Mouse (Mus musculus) granulocyte monocyte progenitor cell, adult 5-6 weeks (primary cell): ENCODE data around the gene Il1rn. TPM values are rescaled to one million over a fixed set of nuclear protein-coding genes. Genes with fewer than 3 reads are reported as not detected.

Experiments
- ATAC-seq: replicated peaks from 2 replicates; pipeline ENCODE4 v1.8.0; 2016; ENCODE audit warnings: mild to moderate bottlenecking, moderate TSS enrichment, inconsistent platforms; ENCODE audit not compliant: poor library complexity, severe bottlenecking
- total RNA-seq, 2 experiments: library from RNA; stranded (forward) in 1 of 2; stranded (reverse) in 1 of 2; fragments of 200-712, 200-1000 nt in 1 of 2; fragments of >200 nt in 1 of 2; fragmentation: Nextera tagmentation in 1 of 2; gene quantifications; 2 replicates each; pipeline ENCODE4 v1.2.3; 2014 to 2017

The Il1rn gene
- 4.2 TPM in 1 of 2 replicates, not detected in the other for total RNA-seq (2014; fragmentation: Nextera tagmentation)
- total RNA-seq (2017), result 0.43 and 1.0 TPM in 2 replicates

DNA sequence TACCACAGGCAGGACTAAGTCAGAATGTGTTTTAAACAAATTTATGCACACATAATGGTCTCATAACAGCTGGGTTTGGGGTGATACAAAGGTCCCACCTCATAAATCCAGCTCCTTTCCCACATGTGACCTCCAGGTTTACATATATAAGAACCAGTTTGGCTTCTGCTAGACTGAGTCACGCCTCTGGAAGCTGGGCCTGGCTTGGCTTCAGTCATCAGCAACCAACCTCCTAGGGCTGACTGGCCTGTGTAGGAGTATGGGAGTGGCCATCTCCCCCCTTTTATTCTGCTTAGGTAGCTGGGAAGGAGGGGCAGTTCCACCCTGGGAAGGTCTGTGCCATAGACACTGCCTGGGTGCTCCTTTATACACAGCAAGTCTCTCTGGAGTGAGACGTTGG lies at the start of gene Il1rn:
TSS of gene Il1rn (plus strand) at position 309 of the 400 bp plus-strand sequence.
- ATAC-seq, result no peak

DNA sequence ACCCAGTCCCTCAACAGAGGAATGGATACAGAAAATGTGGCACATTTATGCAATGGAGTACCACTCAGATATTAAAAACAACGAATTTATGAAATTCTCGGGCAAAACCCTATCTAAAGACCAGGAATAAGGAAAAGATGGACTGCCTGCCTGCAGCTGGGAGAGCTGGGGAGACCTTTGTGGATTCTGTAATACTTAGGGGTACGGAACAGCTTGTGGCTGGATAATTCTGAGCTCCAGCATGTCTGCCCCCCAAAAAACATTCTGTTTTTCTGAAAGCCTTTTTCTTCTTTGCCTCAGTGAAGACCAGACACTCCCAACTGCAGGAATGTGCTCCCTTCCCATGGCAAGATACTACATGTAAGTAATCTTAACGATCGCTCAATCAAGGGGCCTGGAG lies 45.8 kb upstream of the Il1rn start, which contains the start of gene Il1f10:
TSS of gene Il1f10 (plus strand) at position 301 of the 400 bp plus-strand sequence.
- no peak for ATAC-seq

DNA sequence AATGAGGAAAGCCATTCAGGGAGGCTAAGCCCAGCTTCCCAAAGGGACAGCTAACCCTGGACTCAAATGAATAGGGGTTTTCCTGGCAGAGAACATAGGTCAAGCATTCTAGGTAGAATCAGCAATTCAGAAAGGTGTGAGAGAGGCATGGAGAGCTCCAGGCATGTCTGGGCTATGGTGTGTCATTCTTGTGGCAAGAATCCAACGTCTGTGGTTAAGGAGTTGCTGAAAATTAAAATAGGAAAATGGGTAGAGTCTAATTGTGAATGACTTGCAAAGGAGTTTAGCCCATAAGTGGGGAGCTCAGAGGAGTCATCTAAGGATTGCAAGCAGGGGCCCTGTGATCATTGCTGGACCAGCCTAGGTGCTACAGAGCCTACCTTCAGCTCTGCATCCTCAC lies 42.0 kb upstream of the Il1rn start:
- ATAC-seq, result no peak

DNA sequence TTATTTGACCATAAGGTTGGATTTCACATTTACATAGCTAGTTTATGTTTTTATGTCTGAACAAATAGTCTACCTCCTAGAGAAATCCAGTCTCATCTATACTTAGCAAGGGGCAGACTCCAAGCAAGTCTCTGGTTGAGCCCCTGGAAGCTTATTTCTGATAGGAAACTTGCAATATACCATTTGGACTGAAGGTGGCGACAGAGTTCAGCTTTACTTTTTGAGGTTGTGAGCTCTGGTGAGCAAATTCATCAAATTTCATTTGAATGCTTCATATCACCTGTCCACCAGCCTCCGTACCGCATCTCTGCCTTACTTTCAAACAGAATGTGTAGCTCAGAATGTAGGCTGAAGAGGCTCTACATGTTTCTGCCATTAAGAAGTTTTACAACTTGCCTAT lies 39.8 kb upstream of the Il1rn start:
- peak; percentile 84 for ATAC-seq

DNA sequence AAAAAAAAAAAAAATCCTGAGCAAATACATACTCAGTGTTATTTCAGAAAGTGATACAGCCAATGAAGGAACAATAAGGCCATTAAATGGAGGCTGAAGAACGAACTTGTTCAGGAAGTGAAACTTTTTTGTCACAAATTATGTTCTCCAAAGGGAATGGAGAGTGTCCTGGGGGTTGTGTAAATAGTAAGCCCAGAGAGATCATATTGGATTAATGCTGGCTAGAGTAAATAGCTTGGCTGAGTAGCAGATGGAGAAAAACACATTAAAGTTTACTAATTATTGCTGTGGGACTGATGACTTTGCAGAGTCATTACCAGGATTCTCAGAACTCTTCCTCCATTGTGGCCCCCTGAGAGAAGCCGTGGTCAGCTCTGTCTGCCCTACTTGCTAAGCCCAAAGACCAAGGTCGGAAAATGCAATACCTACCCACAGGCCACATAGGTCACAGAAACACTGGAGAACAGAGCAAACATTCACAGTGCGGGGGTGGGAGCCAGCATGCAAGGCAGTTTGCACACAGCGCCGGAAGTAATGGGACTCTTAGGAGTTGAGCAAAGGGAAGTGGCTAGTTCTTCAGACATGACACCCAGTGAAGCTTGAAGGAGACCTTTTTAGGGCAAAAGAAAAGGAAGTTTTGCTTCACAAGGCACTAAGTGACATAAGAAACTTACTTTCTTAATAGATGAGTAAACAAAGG lies 25.2 kb upstream of the Il1rn start:
- peak; percentile 91 for ATAC-seq

DNA sequence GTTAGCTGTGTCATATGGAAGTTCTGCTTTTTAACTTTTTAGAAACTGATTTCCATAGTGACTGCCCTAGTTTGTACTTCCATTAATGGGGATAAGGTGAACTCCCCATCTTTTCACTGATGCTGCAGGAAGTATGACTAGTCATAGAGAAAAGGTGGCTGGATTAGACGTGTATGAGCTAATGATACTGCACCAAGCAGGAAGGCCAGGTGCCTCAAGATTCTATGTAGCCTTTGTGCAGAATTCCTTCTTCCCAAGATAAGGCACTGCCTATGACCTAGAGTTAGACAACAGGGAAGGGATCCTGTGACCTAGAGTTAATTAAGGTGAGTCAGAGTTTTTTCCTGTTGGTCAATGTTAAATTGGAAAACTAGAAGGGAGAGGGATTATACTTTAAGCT lies 19.7 kb upstream of the Il1rn start:
- peak; percentile 31; the same call in 1 of the 2 replicates for ATAC-seq

DNA sequence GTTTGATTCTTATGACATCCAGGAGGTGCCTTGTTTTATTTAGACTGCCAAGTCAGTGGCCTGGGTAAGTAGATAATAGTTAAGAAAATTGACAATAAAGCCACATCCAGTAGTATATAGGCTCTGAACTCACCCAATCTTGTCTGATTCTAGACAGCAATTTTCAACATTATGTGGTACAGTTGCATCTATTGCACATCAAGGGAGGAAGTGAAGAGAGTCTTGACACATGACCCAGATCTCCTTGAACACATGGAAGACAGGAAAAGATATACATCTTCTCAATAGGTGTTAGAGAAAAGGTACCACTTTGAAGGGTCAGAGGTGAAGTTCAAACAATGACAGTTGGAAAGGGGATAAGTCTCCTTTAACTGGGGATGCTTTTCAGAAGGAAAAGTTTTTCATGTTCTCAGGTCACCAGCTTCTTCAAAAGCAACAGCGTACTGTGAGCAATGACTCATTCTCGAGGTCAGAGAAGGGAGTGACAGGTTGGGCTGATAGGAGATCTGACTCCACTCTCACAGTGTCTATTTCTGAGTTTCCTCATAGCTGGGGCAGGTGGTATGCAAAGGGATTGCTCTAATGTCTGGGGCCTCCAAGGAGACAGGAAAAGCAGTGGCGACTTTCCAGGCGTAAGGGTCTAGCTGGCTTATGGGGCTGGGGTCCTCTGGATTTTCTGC lies 18.6 kb upstream of the Il1rn start:
- ATAC-seq, result peak; percentile 77

DNA sequence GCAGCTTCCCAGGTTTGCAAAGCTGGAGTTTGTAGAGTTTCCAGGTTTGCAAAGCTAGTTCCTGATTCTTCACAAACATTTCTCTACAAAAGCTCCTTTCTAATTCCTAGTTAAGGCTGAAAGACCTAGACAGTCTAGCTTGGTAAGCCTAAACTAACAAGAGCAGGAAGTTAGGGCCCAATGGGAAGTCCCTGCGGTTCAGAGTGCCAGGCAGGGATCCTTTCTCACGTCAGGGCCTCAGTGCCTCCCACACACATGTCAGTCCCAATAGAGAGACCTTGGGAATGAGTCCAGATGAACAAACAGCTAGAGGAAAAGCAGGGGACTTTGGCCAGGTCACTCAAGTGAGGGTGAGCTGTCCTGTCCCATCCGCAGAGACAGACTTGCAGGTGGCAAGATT lies 1.3 kb upstream of the Il1rn start:
- peak; percentile 80 for ATAC-seq

DNA sequence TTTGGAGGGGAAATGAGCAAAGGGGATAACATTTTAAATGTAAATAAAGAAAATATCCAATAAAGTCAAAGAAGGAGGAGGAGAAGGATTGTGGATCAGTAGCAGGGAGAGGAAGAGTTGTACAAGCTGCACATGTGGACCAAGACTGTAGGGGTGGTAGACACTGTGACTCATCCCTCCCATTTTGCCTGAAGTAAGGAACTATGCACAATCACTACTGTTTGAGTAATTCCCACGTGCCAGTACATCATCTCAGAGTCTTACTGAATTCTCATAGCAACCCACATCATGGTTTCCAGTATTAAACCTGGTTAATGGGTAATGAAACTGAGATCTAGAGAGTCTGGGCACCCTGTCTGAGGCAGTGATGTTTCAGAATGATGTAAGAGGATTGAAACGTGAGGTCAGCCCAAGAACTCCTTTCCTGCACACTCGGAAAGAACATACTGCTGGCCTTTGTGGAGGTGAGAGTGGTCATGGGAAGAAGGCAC lies 4.8 kb downstream of the Il1rn start:
- ATAC-seq, result no peak

DNA sequence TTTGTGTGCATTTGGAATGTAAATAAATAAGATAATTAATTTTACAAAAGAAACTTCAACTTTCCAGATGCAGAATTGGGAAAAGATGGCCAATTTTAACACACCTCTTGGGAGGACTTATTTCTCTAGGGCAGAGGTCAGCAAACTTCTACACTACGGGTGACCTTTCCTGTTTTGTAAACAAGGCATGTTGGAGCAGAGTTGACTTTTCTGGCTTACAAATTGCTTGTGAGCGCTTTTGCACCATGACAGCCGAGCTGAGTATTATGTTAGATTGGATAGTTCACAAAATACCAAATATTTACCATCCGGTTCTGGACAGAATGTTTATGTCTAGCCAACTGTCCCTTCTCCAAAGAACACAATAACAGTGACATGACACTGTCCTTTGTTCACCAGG lies 8.0 kb downstream of the Il1rn start:
- no peak for ATAC-seq

DNA sequence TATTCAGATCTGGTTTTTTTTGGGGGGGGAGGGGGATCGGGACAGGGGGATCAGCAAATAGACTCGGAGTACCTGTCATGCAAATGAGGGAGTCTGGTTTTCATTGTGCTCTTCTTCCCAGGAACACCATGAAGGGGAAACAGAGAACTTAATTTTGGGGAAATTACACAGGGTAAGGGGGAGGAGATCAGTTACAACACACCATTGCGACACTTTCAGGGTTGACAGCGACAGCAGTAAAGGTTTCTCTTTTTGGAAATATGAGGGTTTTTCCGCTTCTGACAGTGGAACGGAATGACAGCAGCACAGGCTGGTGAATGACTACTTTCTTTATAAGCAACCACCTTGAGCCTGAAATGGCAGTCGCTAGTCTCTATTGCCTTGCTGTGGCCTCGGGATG lies 8.4 kb downstream of the Il1rn start:
- peak; percentile 84 for ATAC-seq

DNA sequence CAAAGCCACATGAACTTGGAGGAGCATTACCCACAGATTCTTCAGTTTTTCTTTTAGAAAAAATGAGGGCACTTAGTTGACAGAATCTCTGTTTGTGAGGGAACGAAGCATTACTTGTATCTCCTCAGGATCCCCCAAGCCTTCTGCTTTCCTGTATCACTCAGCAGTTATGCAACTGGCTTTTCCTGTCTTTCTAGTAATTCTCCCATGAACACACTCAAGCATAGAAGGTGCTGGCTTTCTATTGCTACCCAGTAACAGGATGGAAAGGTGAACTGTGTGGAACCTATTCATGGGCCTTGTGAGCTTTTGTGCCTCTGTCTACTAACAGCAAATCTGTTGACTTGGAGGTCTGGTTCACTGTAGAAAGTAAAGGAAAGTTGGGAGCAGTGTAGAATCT lies 11.3 kb downstream of the Il1rn start:
- ATAC-seq, result peak; percentile 51

DNA sequence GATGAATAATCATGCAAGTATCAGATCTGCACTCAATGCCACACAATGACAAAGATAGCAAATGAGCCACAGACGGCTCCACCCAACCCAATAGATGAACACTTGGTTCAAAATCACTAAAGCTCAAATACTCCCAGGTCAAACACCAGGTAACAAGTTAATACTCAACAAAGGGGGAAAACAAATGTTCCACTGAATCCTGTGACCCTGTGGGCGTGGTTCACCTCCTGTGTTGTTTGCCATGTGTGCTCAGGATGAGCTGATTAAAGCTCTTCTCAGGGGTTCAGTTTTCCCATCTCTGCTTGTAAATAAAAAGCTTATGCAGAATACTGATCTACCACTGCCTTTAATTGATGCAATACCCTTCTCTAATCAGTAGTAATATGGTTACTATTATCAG lies 14.5 kb downstream of the Il1rn start:
- ATAC-seq, result no peak

DNA sequence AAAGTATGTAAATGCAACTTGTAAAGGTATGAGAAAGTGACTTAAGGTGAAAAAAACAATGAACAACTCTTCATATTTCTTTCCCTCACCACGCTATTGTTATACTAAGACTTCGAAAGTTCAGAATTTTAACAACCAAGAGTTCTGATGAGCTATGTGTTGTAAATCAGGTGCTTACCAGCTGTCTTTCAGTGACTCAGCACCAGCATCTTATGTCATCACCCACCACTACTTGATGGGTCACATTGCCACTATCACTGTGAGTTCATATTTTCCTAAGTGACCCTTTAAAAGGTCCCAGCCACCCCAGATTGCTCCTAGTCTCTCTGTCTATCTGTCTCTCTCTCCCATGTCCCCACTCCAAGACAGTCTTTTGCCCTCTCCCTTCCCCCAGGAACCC lies 16.4 kb downstream of the Il1rn start:
- no peak for ATAC-seq

DNA sequence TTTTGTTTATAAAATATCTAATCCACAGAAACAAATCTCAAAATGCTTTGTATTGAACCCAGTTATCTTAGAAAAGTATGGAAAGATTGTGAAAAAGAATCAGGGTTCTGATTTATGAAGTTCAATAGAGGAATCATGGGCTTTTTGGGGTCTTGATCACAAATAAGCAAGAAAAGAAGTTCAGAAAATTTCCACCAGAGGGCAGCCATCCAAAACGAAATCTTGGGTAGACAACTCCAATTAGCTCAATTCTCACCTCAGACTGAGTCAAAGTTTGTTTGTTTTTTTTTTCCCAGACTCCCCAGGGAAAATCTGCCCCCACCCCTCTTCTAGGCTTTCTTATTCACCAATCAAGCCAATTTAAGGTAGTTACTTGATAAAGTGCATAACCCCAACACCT lies 21.0 kb downstream of the Il1rn start:
- ATAC-seq, result peak; percentile 55; the same call in 1 of the 2 replicates

DNA sequence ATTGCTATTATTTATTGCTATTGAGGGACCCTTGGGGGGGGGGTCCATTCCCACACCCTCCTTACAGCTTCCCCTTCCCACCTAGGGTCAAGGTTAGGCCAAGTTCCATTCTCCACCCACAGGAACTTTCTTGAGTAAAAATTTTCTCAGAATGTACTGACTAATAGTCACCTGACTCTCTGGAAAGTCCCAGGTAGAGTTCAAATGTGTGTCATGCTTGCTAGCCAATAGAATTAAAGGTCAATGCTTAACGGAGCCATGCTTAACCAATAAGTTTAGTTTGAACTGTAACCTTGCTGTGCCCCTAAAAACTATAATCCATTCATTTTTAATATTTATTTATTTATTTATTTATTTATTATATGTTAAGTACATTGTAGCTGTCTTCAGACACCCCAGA lies 22.7 kb downstream of the Il1rn start:
- ATAC-seq, result no peak

DNA sequence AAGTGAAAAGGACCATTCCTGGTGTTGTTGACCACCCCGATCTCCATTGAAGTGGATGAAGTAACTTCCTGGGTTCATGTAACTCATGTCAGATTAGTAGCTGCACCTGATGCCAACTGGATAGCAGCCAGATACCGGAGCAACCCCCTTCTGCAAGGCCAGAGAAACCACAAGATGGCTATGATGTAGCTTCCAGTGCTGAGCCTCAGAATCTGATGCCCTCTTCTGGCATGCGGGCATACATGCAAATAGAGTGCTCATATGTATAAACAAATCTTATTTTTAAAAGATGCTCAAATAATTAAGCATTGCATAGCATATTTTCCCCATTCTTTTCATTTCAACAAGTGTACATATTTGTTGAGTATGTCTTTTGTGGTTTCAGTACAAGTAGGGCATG lies 27.2 kb downstream of the Il1rn start:
- ATAC-seq, result no peak

DNA sequence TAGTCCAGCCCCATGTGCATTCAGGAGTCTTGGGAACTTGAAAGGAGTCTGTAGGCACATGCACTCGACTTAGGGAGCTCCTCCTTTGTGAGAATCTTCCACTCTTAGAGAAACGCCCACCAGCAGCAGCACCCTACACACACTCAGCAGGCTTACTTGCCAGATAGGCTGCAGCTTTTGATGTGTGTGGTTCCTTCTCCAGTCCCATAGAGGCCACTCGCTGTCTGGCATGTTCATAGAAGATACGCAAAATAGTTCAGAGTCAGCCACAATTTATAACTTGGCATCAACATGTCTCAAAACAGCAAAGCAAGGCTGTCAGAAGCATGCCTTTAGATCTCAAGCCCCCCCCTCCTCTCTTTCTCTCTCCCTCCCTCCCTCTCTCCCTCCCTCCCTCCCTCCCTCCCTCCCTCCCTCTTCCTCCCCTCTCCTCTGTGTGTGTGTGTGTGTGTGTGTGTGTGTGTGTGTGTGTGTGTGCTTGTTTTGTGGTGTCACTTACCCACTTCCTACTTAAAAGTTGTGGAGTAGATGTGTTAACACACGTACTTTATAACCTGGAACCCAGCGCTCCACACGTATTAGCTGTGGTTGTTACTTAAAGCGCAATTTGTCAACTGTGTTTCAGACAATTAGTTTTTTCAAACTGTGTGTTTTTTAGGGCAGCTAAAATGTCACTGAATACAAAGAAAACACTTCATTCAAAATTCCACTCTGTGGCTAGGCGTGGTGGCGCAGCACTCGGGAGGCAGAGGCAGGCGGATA lies 29.7 kb downstream of the Il1rn start:
- no peak for ATAC-seq

DNA sequence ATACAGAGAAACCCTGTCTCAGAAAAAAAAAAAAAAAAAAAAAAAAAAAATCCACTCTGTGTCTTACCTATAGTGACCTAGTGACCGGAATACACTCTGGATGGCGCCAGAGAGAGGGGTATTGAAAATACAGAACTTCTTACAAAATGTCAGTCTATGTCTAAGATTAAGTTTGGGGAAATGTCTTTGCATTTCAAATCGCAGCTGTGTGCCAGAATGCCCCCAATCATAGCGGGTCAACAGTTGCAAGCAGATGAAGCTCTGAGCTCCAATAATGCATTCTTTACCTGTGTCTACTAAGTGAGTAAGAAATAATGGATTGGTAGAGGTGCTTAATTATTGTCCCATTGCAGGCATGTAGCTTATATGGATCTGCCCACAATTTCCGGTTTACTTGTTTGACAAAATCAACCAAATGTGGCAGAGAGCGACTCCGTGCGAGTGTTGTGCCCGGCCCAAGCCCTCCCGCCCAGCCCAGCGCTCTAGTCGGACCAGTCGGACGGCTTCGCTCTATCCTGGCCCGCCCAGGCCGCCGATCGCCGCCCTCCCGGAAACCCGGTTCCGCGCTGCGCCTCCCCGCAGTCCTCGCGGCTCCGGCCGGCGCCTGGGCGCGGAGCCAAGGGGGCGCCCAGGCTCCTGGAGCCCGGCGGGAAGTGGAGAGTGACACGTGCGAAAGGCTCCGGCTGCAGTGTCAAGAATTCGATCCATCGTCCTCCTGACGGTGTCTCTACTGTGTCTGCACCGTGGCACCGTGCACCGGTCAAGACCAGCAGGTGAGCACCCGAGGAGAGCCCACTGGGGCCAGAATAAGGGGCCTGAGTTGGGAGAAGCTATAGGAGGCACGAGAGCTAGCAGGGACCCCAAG lies 30.6 kb downstream of the Il1rn start, which contains the start of gene Psd4:
TSS of gene Psd4 (plus strand) at position 551 of the 865 bp plus-strand sequence.
- ATAC-seq, result peak; percentile 78

DNA sequence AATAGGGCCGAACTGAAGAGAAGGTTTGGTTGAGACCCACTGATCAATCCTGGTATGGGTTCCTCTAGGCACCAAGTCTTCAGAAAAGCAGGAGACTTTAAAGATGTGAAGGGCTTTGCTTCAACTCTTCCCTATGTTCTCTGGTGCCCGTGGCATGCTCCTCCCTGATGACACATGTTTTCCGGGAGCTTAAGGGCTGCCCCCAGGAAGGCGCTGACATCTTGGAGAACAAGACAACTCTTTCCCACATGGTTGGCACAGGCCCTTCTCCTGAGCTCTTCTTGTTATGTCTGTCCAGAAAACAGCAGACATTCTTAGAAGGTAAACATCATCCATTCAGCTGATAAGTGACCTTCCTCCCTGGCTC lies 31.2 kb downstream of the Il1rn start:
- no peak for ATAC-seq
